Mouse (Mus musculus): ENCODE measurements around the gene Psmd11.

The Psmd11 gene

DNA sequence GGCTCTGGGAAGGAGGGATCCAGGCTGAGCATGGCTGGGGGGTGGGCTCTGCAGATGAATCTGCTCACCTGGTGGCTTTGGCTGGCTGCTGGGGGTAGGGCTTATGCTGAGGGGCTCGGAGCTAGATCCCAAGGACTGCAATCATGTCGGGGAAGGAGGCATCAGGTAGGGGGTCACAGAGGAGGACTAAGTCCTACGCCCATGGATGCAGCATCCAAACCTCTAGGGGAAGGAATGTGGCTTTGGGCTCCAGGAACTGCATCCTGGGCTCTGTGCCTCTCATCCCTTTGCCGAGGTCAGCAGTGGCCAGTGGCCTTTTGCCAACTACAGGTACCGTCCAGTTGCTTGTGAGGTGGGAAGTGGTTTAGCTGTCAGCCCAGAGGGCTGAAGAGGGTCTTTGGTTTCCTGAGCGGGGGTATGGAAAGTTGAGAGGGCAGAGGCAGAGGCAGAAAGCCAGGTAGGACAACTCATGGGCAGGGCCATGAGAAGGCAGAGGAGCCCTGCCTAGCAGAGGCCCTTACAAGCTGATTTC lies 55.2 kb downstream of the Psmd11 start:
- DNase-seq = no peak

DNA sequence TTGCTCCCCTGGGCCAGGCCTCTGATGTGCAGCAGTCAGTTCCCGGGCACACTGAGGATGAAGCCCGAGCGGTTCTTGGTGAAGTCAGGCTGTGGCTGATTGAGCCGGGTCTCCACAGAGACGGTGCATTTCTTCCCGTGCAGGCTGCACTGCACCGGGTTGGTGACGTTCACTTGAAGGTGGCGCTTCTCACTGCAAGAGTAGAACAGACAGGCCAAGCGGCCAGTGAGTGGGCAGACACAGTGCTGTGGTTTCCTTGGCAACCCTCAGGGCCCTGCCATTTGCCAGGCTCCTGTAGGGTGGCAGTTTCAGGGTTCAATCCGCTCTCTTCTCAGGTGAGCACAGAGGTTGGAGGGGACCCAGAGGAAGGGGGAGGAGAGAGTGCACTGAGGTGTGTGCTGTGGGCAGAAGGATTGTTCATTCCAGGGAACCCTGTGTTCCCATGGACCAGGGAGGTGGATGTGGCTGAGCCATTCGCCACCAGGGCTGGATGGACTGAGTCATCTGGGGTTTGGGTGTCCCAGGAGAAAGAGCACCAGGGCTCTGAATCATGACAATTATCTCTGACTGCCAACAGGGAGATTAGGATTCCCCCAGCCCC lies 55.9 kb downstream of the Psmd11 start:
- no peak for DNase-seq

DNA sequence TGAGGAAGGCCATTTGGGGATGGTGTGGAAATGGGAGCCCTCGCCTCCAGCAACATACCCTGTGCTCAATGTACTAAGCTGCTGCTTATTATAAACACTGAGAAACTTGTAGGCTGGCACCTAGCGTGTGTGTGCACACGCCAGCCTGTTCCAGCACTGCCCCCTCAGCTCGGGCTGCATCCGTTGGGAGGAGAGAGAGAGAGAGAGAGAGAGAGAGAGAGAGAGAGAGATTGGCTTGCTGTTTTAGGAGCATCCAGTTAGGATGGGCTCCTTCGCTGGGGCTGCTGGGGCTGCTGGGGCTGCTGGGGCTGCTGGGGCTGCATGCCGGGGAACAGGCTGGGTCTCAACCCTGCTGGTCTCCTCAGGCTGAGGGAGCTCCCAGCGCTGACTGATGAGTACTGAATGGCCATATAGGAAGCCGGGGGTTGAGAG lies 56.7 kb downstream of the Psmd11 start:
- DNase-seq = no peak

DNA sequence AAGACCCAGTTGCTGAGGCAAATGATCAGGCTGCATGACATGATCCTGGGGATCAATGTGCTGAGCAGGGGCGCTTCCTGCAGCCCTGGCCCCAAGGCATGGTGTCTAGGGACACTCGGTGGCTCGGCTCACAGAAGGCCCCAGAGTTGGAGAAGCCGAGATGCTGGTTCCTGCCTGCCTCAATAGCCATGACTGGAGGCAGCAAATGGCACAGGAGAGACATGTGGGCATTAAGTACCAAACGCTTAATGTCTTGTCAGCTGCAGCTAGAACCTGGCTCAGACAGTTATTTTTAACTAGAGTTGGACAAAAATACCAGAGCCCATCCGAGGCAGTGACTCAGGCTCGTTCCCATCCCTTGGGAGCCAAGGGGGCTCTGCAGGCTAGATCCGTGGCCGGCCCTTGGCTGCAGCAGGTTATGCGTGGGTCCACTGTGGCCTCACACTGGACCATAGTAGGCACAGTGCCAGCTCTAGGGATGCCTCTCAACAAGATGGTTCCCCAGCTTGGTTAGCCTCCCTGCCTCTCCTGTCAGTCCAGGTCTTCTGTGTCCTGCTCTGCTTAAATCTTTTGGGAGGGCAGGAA lies 57.3 kb downstream of the Psmd11 start:
- DNase-seq = no peak

DNA sequence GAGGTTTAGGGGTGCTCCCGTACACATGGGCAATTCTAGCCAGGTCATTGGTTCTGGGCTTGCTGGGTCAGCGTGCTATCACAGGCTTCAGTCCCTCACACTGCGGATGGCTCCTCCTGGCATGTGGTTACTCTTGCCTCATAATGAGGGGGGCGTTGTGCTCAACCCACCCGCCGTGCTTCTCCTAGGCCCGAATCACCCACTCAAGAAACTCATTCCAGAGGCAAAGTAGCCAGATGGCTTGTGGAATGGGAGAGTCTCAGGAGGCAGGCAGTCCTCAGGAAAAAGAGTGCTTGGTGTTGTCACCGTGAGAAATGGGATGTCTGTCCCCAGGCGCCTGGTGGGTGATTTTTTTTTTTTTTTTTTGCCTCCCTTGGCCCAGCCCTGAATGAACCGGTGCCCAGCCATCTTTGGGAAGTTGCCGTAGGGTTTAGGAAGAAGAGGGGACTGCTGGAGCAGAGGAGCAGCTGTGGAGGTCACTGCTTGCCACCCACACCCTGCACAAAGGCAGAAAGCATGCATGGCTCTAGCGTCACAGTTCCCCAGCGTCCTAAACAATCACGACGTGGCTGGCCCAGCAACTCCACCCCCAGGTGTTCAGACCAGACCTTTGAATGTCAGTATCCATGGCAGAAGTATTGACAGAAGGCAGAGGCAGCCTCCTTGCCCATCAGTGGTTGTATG lies 59.6 kb downstream of the Psmd11 start:
- no peak for DNase-seq

DNA sequence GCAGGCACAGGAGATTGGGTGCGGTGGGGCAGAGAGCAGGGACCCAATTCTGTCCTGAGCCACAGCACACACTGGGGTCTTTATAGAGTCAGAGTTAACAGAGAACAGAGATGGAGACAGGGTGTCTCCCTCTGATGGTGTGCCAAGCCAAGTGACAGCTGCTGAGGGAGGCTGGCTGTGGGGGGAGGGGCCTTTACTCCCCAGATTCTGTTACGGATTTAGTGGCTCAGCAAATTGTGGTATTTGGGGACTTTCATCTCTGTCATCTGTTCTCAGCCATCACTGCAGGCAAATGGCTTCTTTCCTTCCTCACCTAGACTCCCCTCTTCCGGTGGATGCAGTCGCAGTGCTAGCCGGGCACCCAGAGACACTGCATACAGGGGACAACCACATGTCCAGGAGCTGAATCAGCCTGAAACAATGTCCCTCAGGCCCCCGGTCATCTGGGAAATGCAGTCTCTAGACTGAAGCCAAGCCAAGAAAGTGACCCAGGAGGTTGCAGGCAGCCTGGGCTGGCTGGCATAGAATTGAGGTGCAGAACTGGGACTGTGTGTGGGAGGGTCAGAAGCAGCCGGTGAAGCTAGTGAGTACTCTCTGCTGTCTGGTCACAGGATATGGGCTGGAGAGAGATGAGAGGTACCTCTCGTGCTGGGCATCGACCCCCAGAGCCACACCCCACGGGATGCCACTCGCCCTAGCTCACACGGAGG lies 60.9 kb downstream of the Psmd11 start:
- DNase-seq = no peak

DNA sequence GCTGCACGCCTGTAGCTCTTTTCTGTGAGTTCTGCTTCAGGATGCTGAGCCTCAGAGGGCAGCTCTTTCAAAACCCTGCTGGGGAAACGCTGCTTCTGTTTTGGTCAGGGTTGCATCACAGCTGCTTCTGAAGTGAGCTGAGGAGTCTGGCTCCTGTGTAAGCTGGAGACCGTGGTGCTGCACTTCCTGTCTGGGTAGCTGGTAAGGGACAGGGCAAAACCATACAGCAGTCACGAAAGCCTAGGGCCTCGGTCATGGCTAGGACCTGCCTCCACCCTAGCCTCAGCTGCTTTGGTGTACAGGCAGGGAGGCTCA lies 61.4 kb downstream of the Psmd11 start:
- no peak for DNase-seq

DNA sequence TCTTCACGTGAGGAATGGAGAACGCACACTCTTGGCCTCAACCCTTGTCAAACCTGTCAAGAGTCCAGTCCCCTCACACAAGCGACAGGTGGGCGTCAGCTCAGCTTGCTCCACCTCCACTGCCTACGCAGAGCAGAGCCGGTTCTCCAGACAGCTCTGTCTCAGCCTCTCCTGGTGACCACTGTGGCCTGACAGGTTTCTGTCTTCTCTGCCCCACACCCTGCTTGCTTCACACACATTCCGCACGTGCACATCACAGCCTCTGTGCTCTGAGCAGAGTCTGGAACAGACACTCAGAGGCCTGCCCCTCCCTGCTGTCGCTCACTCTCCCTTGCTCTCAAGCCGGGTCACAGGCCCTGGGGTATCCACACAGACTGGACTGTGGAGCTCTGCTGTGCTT lies 62.4 kb downstream of the Psmd11 start:
- DNase-seq = no peak

DNA sequence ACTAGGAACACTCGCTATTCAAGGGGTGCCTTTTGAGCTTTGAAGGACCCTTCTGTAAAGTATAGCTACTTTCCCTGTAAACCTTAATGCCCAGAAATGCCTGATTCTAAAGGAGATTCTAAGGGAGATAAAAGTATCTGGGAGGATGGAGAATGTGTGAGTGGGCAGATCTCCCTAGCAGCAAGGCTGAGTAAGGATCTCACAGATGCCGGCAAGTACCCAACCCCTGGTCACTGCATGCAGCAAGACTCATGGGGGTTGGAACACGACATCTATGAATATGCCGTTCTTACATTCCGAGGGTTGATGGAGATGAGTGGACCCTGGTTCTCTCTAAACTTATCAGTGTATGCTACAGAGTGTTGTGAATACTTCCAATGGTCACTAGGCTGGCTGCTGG lies 64.8 kb downstream of the Psmd11 start:
- DNase-seq = no peak

DNA sequence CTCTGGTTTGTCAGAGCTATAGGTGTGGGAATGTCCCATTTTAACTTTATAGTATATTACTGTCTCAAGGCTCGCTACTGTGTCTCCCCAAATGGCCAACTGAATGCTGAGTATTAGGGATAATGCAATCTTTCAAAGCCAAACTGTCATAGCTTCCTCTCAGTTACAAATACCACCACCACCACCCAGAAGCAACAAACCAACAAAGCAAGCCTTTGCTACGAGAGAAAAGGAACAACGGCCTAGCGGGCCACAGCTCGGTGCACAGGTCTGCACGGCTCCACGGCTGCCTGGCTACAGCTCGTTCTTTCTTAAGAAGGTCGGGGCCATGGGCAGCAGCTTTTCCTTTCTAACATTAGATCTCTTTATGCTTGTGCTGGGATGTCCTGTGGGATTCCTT lies 66.4 kb downstream of the Psmd11 start:
- DNase-seq = no peak

DNA sequence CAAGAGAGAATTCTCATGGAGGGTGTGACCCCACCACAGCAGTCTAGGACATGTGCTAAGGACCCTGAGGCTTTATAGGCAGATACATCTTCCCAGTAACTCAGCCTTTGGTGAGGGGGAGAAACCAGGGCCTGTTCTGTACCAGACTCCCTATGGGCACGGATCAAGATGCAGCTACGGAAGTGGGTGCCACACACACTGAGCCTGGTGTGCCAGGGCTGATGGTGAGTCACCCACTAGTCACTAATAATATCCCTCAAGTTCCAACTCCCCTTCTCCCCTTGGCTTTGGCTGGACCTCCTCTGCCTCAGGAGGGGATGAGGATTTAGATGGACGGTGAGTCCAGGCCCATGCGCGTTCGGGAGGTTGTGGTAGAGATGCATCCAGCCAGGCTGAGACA lies 67.6 kb downstream of the Psmd11 start:
- no peak for DNase-seq

DNA sequence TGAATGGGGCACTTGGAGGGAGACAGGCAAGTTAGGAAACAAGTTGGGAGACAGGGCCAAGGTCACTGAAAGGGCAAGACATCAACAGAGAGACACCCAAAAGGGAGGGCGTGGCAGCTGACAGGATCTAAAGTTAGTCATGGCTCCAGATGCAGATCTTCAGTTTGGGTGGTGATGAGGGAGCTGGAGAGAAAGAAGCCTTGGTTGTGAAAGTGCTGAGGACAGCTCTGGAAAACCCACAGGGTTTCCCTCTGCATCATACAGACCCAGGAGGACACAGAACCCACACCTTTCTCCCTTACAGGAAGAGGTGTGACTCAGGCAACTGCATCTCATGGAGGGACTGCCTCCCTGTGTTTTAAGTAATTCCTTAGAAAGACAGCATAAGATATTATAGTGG lies 68.2 kb downstream of the Psmd11 start:
- DNase-seq = no peak

DNA sequence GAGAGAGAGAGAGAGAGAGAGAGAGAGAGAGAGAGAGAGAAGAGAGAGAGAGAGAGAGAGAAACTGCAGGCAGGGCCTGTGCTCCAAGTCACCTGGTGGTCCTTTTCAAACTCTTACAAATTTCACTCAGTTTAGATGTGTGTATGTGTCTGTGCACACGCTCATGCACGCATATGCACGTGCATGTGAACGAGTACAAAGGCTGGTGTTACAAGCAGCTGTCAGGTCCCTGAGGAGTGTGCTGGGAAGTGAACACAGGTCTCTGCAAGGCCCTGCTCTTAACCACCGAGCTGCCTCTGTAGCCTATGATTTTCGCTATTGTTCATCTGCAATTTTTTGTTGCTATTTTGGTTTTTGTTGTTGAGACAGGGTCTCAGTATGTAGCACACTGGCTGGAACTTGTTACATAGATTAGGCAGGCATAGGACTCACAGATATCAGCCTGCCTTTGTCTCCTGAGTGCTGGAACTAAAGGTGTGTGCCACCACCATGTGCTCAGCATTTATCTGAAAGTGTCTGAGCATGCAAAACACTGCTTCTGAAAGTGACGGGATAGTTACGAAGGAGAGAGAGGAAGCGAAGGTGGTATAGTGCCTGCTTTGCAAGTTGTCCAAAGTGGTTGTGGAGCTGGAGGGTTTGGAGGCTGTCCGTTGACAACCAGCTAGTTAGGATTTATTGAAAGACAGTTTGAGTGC lies 69.0 kb downstream of the Psmd11 start:
- no peak for DNase-seq

DNA sequence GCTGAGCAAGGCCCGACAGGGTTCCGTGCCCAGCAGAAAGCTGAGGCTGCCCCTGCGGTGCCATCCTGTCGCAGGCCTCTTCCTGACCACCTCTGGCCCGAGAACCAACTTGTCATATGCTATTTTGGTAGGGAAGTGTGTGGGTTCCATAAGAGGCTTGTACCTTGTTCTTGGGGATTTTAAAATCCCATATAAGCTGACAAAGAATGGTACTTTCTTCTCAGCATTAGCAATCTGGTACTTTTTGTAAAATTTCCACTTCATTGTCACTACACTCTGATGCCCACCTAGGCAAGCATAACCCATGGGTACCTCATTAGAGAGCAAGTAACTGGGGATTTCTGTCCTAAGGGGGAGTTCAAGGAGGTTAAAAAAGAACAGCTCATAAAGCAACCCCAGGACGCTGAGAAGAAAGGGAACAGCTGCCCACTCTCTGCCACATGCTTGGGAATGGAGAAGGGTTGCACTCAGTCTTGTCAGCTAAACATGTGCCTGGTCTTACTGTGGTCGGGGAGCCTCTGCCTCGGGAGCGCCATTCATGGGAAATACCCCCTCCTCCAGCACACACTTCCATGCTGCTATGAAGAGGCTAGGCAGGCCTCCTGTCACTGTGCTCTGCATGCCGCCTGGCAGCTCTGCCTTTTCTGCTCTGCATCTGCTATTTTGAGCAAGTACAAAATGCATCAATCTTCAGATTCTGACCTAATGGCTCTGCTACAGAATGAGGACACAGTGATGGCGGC lies 70.1 kb downstream of the Psmd11 start:
- no peak for DNase-seq

DNA sequence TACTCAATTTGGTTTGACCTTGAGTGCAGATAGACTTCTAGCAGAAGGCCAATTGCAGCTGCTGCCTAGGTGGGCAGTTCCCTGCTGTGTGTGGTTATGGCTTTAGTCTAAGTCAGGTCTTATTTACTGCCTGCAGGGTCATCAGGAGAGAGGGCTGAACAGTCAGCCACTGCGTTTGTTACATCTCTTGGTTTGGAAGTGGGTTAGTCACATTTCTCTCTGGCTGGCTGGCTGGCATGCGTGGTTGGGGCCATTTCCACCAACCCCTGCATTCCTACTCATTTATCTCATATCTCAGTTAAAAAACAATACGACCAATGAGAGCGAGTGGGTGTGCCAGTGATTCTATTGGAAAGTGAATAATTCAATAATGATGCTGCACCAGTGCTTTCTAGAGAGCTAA lies 71.1 kb downstream of the Psmd11 start:
- DNase-seq = no peak

DNA sequence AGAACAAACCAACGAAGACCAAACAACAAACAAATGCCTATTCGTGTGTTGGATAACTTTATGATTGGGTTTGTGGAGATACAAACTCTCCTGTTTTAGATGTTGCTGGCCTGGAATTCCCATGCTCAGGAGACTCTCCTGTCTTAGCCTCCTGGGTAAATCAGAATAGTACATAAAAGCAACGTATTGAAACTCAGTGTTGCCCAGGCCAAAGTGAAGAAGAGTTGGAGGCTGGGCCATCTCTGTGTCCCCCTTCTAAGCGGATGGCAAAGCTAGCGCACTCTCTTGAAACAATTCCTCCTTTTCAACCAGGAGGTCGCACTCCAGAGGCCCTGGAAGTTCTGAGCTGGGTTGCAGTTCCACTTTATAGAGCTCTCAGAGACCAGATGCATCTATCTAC lies 74.9 kb downstream of the Psmd11 start:
- DNase-seq = no peak

DNA sequence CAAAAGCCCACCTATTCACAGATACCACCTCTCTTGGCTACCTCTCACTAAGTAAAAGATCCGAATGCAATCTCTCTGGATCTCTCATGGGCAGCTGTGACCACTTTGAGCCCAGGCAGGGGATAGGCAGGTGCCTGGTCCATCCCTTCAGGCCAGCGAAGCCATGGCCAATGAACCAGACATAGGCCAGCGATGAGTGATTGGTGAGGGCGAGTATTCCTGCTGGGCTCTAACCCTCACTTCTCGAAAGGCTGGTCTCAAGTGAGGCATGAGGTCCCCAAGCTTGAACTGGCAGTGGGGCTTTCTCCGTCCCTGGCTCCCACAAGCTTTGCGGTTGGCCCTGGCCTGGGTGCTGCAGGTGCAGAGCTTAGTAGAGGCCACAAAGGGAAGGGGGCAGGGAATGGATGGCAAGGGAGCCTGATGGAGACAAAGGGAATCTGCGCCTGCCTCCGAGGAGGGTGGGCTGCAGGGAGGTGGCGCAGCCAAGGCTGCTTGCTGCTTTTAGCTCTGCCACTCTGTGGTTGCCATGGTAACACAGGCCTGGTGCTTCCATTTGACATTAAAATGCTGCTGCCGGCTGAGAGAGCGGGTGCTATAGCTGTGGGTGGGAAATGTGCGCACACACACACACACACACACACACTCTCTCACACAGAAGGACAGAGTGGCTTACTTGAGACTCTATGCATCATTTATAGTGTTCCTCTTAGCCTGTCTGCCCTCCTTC lies 75.5 kb downstream of the Psmd11 start:
- no peak for DNase-seq

DNA sequence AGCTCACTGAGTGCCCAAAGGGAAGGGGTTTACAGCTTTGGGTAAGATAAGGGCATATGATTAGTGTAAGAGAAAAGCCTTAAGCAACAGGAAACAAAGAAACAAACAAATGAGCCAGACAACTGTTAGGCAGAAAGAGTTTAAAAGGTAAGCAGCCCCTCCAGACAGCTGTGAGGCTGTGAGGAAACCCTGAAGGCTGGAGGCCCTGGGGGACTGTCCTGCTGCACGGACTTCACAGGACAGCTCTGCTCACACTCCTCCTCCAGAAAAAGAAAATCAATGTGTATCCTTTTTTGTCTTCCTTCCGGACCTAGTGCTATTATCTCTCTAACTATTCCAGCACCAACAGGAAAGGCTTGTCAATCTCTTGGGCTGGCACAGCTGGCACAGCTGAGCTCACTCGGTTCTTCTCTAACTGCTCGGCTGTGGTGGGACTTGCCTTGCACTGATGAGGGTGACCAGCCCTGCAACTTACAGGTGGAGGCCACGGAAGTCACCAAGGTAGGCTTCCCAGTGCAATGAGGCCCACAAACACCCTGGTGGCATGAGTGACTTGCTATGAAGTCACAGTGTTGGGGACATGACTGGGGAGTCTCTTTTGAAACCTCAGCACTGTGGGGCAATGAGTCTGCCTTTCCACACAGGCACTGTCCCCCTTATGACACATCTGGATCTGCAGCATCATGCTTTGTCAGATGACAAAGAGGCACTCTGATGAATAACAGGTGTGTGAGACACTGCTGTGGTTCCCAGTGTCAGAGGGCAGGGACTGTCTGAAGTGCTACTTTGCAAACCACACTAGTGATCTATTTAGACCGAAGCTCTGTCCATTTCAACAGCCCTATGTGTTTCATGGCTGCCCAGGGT lies 76.3 kb downstream of the Psmd11 start:
- DNase-seq = no peak

DNA sequence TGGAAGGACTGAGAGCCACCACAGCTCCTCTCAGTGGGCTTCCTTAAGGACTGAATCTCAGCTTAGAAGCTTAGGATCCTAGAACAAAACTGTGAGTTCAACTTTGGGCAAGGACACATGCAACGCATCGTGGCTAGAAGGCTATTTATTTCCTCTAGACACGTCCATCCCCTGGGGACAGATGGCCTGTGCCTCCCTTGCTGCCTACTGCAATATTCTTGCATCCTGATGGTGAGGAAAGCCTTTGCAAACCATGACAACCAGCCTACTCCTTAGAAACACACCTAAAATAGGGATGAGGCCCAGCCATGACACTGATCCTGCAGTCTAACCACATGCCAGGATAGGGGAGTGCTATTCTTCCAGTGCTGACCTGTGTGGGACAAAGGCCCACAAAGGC lies 77.2 kb downstream of the Psmd11 start:
- no peak for DNase-seq

DNA sequence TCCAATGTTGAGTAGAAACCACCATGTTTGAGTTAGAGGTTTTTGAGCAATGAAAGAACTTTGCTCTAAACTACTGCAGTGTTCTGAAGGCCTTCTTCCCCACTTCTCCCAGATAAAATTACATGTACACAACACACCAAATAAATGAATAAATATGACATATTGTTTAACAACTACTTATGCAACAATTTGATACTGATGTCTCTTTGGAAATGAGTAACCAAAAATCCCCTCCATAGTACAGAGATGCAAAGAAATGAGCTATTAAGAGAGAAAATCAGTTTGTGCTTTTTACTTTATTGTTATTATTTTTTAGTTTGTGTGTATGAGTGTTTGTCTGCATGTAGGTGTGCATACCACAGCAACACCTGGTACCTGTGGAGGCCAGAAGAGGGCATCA lies 78.1 kb downstream of the Psmd11 start:
- DNase-seq = no peak

DNA sequence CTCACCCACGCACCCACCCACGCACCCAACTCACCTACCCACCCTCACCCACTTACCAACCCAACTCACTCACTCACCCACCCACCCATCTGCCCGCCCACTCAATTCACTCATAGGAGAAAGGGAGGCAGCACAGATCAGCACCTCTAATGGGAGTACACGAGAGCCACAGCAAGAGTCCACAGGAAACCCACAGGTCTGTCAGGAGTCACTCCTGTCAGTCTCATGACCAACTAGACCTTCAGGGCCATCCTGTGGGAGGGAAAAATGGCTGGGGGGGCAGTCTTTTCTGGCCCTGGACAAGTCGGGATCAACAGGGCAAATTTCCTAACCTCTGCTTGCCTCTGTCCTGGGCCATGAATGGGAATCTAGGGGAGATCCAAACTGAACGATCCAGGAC lies 79.4 kb downstream of the Psmd11 start:
- no peak for DNase-seq
